Mouse (Mus musculus) kidney, adult 11 months (tissue): ENCODE data around the gene Ksr2.

Experiments
- DNase-seq: peaks from one replicate; pipeline ENCODE4 v3.0.0; 2022

Ksr2 gene

GRCm38 (mm10) chr5:117628351-117628750, 214.6 kb downstream of the Ksr2 start:
- DNase-seq = no peak

- no peak for DNase-seq
These were observed 215.8 kb downstream of the Ksr2 start for GRCm38 (mm10) chr5:117629570-117629969.

GRCm38 (mm10) chr5:117635211-117635610, 221.4 kb downstream of the Ksr2 start:
- no peak for DNase-seq

- DNase-seq = no peak
These were observed 222.0 kb downstream of the Ksr2 start for GRCm38 (mm10) chr5:117635838-117636237.

- no peak for DNase-seq
These were observed 227.8 kb downstream of the Ksr2 start for GRCm38 (mm10) chr5:117641585-117641984.

- no peak for DNase-seq
These were observed 237.6 kb downstream of the Ksr2 start for GRCm38 (mm10) chr5:117651238-117651886.

- DNase-seq = no peak
These were observed 244.8 kb downstream of the Ksr2 start for GRCm38 (mm10) chr5:117658641-117659040.

- no peak for DNase-seq
These were observed 245.8 kb downstream of the Ksr2 start for GRCm38 (mm10) chr5:117659596-117659995.

- no peak for DNase-seq
These were observed 251.4 kb downstream of the Ksr2 start for GRCm38 (mm10) chr5:117665181-117665580.

- no peak for DNase-seq
These were observed 253.5 kb downstream of the Ksr2 start for GRCm38 (mm10) chr5:117667314-117667713.

GRCm38 (mm10) chr5:117669265-117669664, 255.5 kb downstream of the Ksr2 start:
- no peak for DNase-seq

- no peak for DNase-seq
These were observed 256.0 kb downstream of the Ksr2 start for GRCm38 (mm10) chr5:117669843-117670242.

- DNase-seq = no peak
These were observed 257.6 kb downstream of the Ksr2 start for GRCm38 (mm10) chr5:117671362-117671761.

- no peak for DNase-seq
These were observed 262.0 kb downstream of the Ksr2 start for GRCm38 (mm10) chr5:117675840-117676239.

GRCm38 (mm10) chr5:117677231-117677630, 263.4 kb downstream of the Ksr2 start:
- DNase-seq = peak; percentile 46

- DNase-seq = peak; percentile 69
These were observed 264.6 kb downstream of the Ksr2 start for GRCm38 (mm10) chr5:117678371-117678770.

- no peak for DNase-seq
These were observed 268.4 kb downstream of the Ksr2 start for GRCm38 (mm10) chr5:117682226-117682625.

GRCm38 (mm10) chr5:117684491-117684890, 270.7 kb downstream of the Ksr2 start:
- DNase-seq = no peak

GRCm38 (mm10) chr5:117687770-117688352, 274.1 kb downstream of the Ksr2 start:
- no peak for DNase-seq

- no peak for DNase-seq
These were observed 274.9 kb downstream of the Ksr2 start for GRCm38 (mm10) chr5:117688738-117689137.

GRCm38 (mm10) chr5:117689840-117690239, 276.0 kb downstream of the Ksr2 start:
- no peak for DNase-seq

GRCm38 (mm10) chr5:117691271-117691670, 277.5 kb downstream of the Ksr2 start:
- DNase-seq = no peak

GRCm38 (mm10) chr5:117693557-117693956, 279.8 kb downstream of the Ksr2 start:
- DNase-seq = no peak

GRCm38 (mm10) chr5:117694632-117695031, 280.8 kb downstream of the Ksr2 start:
- no peak for DNase-seq

GRCm38 (mm10) chr5:117696366-117696765, 282.6 kb downstream of the Ksr2 start:
- DNase-seq = no peak
